ENCODE assay signal across 8 mouse cellular contexts in the genomic region with DNA sequence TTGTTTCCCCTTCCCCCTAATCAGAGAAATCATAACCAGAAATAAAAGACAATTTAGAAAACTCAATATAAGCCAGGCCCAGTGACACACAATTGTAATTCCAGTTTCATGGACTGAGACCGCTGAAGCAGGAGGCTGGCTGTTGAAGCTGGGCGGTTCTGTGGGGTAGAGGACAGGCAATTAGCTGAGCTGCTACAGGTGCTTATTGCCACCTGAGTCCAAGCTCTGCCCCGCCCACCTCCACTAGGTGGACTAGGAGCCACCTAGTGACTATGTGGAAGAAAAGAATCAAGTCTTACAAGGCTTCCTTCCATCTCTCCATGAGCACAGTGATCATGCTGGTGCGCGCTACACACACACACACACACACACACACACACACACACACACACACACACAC. TPM values are rescaled to one million over a fixed set of nuclear protein-coding genes. Genes with fewer than 3 reads are reported as not detected.
A peak's percentile ranks its signal among the peaks of the same experiment; 100 is the strongest.
DNase-seq lines count a peak whose midpoint lies in the region; ATAC-seq and TF ChIP-seq lines count a peak whose summit lies in the region.

No protein-coding gene starts in this region.

- H3K4me2 ChIP-seq in hindbrain, postnatal 0 days (ENCODE audit: low read depth, low read length), result no peak overlapping the region
- H3K4me2 ChIP-seq in midbrain, postnatal 0 days (ENCODE audit: low read depth, low read length, poor library complexity, severe bottlenecking), result no peak overlapping the region
- no peak overlapping the region for H3K4me2 ChIP-seq in midbrain, embryonic 16.5 days (ENCODE audit: low read length)

- peak overlapping the region; percentile 86; the same call in 1 of the 2 replicates for H3K27ac ChIP-seq in hindbrain, embryonic 10.5 days
- no peak overlapping the region for H3K27ac ChIP-seq in hindbrain, postnatal 0 days
- H3K27ac ChIP-seq in midbrain, postnatal 0 days (ENCODE audit: low read depth, low read length), result no peak overlapping the region
- H3K27ac ChIP-seq in midbrain, embryonic 16.5 days (ENCODE audit: low read length), result no peak overlapping the region
- peak overlapping the region; percentile 91 for H3K27ac ChIP-seq in limb, embryonic 10.5 days

- no peaks in the 10 kb centered on the region for H3K9me3 ChIP-seq in hindbrain, embryonic 10.5 days
- H3K9me3 ChIP-seq in hindbrain, postnatal 0 days (ENCODE audit: low read length), result no peaks in the 10 kb centered on the region
- H3K9me3 ChIP-seq in midbrain, postnatal 0 days (ENCODE audit: low read length), result no peaks in the 10 kb centered on the region
- no peaks in the 10 kb centered on the region for H3K9me3 ChIP-seq in midbrain, embryonic 16.5 days (replicated peaks; ENCODE audit: control insufficient read depth, low read length, poor library complexity, severe bottlenecking)
- H3K9me3 ChIP-seq in limb, embryonic 10.5 days (replicated peaks), result no peaks in the 10 kb centered on the region

- ATAC-seq in hindbrain, postnatal 0 days, result no peak
- ATAC-seq in midbrain, postnatal 0 days (ENCODE audit: low FRiP score), result no peak
- no peak for ATAC-seq in midbrain, embryonic 16.5 days

- peak overlapping the region; percentile 44 for H3K4me3 ChIP-seq in hindbrain, embryonic 10.5 days
- no peak overlapping the region for H3K4me3 ChIP-seq in hindbrain, postnatal 0 days (ENCODE audit: low read length)
- no peak overlapping the region for H3K4me3 ChIP-seq in midbrain, postnatal 0 days (ENCODE audit: low read depth, low read length)
- no peak overlapping the region for H3K4me3 ChIP-seq in midbrain, embryonic 16.5 days (ENCODE audit: low read depth, low read length)
- H3K4me3 ChIP-seq in limb, embryonic 10.5 days, result peak overlapping the region; percentile 46

- H3K9ac ChIP-seq in hindbrain, postnatal 0 days (replicated peaks; ENCODE audit: low read length), result no peak overlapping the region
- no peak overlapping the region for H3K9ac ChIP-seq in midbrain, postnatal 0 days (replicated peaks; ENCODE audit: low read length, poor library complexity, severe bottlenecking)
- H3K9ac ChIP-seq in midbrain, embryonic 16.5 days (ENCODE audit: low read depth, low read length), result no peak overlapping the region

- peaks cover 29% of the 10 kb centered on the region for H3K4me1 ChIP-seq in hindbrain, embryonic 10.5 days (replicated peaks)
- 0 out of 2 replicates have a peak, but pooled peaks cover 7% of the 10 kb centered on the region for H3K4me1 ChIP-seq in hindbrain, postnatal 0 days (ENCODE audit: insufficient read depth, low read length)
- no peaks in the 10 kb centered on the region for H3K4me1 ChIP-seq in midbrain, postnatal 0 days (ENCODE audit: insufficient read depth, low read length)
- peaks cover 2% of the 10 kb centered on the region; the same call in 1 of the 2 replicates for H3K4me1 ChIP-seq in midbrain, embryonic 16.5 days (ENCODE audit: control insufficient read depth, insufficient read depth, low read length)
- H3K4me1 ChIP-seq in limb, embryonic 10.5 days, result peaks cover 56% of the 10 kb centered on the region

- peaks cover 26% of the 10 kb centered on the region for H3K27me3 ChIP-seq in hindbrain, embryonic 10.5 days (ENCODE audit: insufficient read depth, poor library complexity, severe bottlenecking)
- H3K27me3 ChIP-seq in hindbrain, postnatal 0 days (ENCODE audit: insufficient read depth, low read length), result no peaks in the 10 kb centered on the region
- H3K27me3 ChIP-seq in midbrain, postnatal 0 days (ENCODE audit: insufficient read depth, low read length), result no peaks in the 10 kb centered on the region
- no peaks in the 10 kb centered on the region for H3K27me3 ChIP-seq in midbrain, embryonic 16.5 days (ENCODE audit: control insufficient read depth, insufficient read depth, low read depth, low read length)
- no peaks in the 10 kb centered on the region for H3K27me3 ChIP-seq in limb, embryonic 10.5 days (ENCODE audit: low read depth, poor library complexity, severe bottlenecking)

- peak; percentile 26 for DNase-seq in hindbrain, embryonic 10.5 days (ENCODE audit: low spot score)
- DNase-seq in hindbrain, postnatal 0 days (ENCODE audit: low spot score), result no peak
- no peak for DNase-seq in midbrain, postnatal 0 days (ENCODE audit: low spot score)
- DNase-seq in limb, embryonic 10.5 days (ENCODE audit: low spot score), result peak; percentile 54
- DNase-seq in thymus, postnatal 10 days (ENCODE audit: low spot score in 2 of 2), result no peak
- DNase-seq in T-cell, adult 2 months (ENCODE audit: low spot score), result no peak
- DNase-seq in cerebellum, adult 11 months, result no peak

- H3K36me3 ChIP-seq in hindbrain, embryonic 10.5 days, result no peaks in the 10 kb centered on the region
- H3K36me3 ChIP-seq in hindbrain, postnatal 0 days (ENCODE audit: insufficient read depth, low read length), result no peaks in the 10 kb centered on the region
- H3K36me3 ChIP-seq in midbrain, postnatal 0 days (ENCODE audit: insufficient read depth, low read length), result no peaks in the 10 kb centered on the region
- no peaks in the 10 kb centered on the region for H3K36me3 ChIP-seq in midbrain, embryonic 16.5 days (ENCODE audit: control insufficient read depth, insufficient read depth, low read length)
- H3K36me3 ChIP-seq in limb, embryonic 10.5 days, result no peaks in the 10 kb centered on the region

- 43% methylated on average over 5 of the region's 5 CpGs for WGBS in hindbrain, embryonic 10.5 days
- 66% methylated on average over 5 of the region's 5 CpGs for WGBS in hindbrain, postnatal 0 days
- WGBS in midbrain, postnatal 0 days, result 68% methylated on average over 5 of the region's 5 CpGs
- 60% methylated on average over 5 of the region's 5 CpGs for whole genome bisulfite sequencing in midbrain, embryonic 16.5 days
- 34% methylated on average over 5 of the region's 5 CpGs for WGBS in limb, embryonic 10.5 days

- no peak for TF ChIP-seq CTCF in hindbrain, postnatal 0 days (IDR thresholded peaks at IDR 0.05; ENCODE audit: low read depth)
- TF ChIP-seq CTCF in midbrain, postnatal 0 days (IDR thresholded peaks at IDR 0.05), result peak; percentile 46

RNA-seq across cellular contexts. Expression of gene Fgd2, which starts 56.0 kb away (rescaled TPM):
- polyA plus RNA-seq in hindbrain, embryonic 10.5 days (2016; fragmentation: Nextera tagmentation; extraction: Ambion mirVana), result 5.9 and 7.5 TPM in 2 replicates
- total RNA-seq in hindbrain, postnatal 0 days (2014; rRNA removed), result 14.7 and 19.1 TPM in 2 replicates
- polyA plus RNA-seq in hindbrain, postnatal 0 days (2015; fragmentation: Nextera tagmentation; extraction: Ambion mirVana), result 10.3 and 10.9 TPM in 2 replicates
- 13.4 and 27.3 TPM in 2 replicates for total RNA-seq in midbrain, postnatal 0 days (2014; rRNA removed)
- 14.4 and 16.5 TPM in 2 replicates for polyA plus RNA-seq in midbrain, postnatal 0 days (2015; fragmentation: Nextera tagmentation; extraction: Ambion mirVana)
- 8.6 and 12.7 TPM in 2 replicates for polyA plus RNA-seq in midbrain, embryonic 16.5 days (2015; fragmentation: Nextera tagmentation; extraction: Ambion mirVana)
- polyA plus RNA-seq in limb, embryonic 10.5 days (2016; fragmentation: Nextera tagmentation; extraction: Ambion mirVana), result 6.4 and 6.7 TPM in 2 replicates

Comparison
In these comparisons a context has a peak if more than half of its experiments do, and no peak if none do; other contexts are left out.
1. DNase-seq: peak in hindbrain, embryonic 10.5 days (single experiment) and limb, embryonic 10.5 days (single experiment); none in hindbrain, postnatal 0 days (single experiment), midbrain, postnatal 0 days (single experiment), thymus, postnatal 10 days (0 of 2), T-cell, adult 2 months (single experiment) and cerebellum, adult 11 months (single experiment).
2. H3K27ac ChIP-seq: peak in hindbrain, embryonic 10.5 days (single experiment) and limb, embryonic 10.5 days (single experiment); none in hindbrain, postnatal 0 days (single experiment), midbrain, postnatal 0 days (single experiment) and midbrain, embryonic 16.5 days (single experiment).
3. H3K4me3 ChIP-seq: peak in hindbrain, embryonic 10.5 days (single experiment) and limb, embryonic 10.5 days (single experiment); none in hindbrain, postnatal 0 days (single experiment), midbrain, postnatal 0 days (single experiment) and midbrain, embryonic 16.5 days (single experiment).